Mouse (Mus musculus) neural tube, embryonic 10.5 days (tissue): ENCODE results near the gene Gm20914.
"Not testable (repeated sequence)": the region's sequence is repeated elsewhere in the genome, so short reads cannot be mapped to it uniquely, and the experiment has no call there.

Experiments
- DNase-seq: peaks from one replicate; pipeline ENCODE4 v3.0.0-alpha.2; 2017; ENCODE audit warnings: low spot score; ENCODE audit errors: extremely low spot score

The Gm20914 gene

GRCm38 (mm10) chrY:5725678-5726077 lies at the start of gene Gm20914:
Gene Gm20914 (plus strand): TSS chrY:5725978.
- DNase-seq: not testable (repeated sequence)
